Mouse (Mus musculus) CD8-positive naive resting alpha-beta T cell, adult 2 months (primary cell): ENCODE results near the gene Sstr3.

Experiments used
- DNase-seq, 2 experiments: peaks; one replicate each; pipeline ENCODE4 v3.0.0; 2022; ENCODE audit warnings: low read depth in 2 of 2, low spot score in 2 of 2

Sstr3 gene

DNA sequence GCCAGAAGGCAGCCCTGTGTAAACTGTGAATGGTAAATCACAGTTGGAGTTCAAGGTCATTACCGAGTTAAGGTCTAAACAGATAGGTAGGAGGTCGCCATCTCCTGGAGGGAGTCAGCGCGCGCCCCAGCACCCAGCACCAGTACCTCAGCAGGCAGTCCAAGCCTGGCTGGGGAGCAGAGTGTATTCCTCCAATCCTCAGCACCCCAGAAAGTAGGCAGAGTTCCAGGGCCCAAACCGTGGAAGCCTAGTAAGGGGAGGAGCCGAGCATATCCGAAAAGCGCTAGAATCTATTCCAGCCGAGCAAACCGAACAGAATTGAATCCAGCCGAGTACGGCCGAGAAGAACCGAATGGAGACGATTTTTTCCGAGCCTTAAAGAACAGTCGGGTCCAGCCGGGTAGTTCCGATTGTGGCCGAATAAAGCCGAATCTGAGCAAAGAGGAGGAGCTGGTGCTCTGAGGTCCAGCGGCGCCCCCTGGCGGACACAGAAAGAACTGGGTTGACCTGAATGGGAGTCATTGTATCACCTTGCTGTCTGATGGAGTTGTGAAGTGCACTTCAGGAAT, 12.5 kb downstream of the Sstr3 start:
- peak; percentile 94 to 99 for DNase-seq

DNA sequence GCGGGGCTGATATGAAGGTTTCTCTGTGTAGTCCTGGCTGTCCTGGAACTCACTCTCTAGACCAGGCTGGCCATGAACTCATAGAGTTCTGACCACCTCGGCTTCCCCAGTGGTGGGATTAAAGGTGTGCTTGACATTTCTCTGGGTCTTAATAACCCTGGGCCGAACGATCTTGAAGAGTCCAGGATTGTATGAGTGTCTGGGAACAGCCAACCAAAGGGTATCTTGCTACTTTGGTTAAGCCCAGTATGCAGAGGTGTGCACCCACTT, 13.1 kb downstream of the Sstr3 start:
- DNase-seq = no peak

DNA sequence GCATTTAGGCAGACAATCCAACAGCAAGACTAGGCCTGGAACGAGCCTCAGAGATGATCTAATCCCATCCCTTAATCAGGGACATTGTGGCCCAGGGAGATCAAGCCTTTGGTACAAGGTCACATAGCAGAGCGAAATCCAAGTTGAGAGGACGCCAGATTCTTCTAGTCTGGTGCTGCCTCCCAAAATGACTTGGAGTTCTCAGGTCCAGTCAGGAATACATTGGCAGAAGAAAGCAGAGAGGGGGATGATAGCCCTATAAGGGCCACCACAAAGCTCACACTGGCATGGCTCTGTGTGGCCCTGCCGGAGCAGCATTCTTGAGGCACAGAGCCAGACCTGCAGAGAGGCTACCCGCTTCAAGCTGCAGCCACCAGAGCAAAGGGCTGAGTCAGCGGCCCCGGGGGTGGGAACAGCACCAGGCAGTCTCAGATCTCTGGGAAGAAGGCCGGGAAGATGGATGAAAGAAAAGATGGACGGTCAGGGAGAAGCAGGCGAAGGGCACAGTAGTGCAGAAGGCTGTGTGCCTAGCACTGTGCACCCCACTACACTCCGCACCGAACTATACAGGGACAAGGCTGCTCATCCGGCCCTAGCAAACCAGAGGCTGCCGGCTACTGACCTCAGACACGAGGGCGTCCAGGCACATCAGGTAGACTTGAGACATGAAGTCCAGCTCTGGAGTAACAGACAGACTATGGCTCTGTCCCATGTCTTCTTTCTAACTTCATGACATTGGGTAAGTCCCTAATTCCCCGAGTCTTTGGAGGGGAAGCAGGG, 13.6 kb downstream of the Sstr3 start, which contains the start of gene C1qtnf6:
Gene C1qtnf6, minus strand, starts transcription at position 746 of the 780 bp plus-strand sequence.
- DNase-seq = no peak

DNA sequence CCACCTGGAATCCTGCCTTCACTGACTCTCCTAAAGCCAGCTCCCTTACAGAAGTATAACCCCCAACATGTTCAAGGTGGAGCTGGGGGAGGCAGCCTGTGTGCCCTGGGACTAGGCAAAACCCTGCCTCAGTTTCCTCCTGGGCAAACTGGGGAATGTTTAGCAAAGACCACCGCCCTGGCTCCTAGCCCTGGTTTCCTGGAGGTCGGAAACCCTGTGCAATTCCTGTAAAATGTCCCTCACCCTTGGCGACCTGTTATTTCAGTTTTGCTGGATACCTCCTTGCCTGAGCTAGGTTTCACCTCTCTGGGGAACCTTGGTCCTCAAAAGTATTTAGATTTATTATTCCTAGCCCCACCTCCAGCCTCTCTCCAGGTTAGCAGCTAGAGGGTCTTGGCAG, 14.3 kb downstream of the Sstr3 start:
- no peak for DNase-seq

DNA sequence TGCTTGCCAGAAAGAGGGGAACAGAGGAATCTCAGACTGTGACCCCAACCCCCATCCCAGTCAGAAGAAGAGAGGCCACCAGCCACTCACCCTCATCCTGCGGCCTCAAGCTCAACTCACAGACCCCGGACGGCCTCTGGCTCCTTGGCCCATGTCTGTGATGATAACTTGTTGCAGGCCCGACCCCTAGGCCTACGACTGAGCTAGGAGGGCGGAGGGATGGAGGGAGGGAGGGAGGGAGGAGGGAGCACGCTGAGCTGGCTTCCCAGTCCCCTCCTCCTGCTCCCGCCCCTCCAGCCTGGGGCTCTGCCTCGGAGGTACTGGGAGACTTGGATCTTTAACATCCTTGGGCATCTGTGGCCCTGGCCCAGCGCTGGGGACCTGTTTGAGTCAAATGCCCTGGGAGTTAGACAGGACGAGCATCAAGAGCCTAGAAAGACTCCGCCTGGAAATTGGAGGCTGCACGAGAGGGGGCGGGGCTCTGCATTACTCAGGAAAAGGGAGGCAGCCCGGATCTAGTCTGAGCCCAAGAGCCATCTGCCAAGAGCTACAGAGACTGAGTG, 15.0 kb downstream of the Sstr3 start:
- no peak for DNase-seq

DNA sequence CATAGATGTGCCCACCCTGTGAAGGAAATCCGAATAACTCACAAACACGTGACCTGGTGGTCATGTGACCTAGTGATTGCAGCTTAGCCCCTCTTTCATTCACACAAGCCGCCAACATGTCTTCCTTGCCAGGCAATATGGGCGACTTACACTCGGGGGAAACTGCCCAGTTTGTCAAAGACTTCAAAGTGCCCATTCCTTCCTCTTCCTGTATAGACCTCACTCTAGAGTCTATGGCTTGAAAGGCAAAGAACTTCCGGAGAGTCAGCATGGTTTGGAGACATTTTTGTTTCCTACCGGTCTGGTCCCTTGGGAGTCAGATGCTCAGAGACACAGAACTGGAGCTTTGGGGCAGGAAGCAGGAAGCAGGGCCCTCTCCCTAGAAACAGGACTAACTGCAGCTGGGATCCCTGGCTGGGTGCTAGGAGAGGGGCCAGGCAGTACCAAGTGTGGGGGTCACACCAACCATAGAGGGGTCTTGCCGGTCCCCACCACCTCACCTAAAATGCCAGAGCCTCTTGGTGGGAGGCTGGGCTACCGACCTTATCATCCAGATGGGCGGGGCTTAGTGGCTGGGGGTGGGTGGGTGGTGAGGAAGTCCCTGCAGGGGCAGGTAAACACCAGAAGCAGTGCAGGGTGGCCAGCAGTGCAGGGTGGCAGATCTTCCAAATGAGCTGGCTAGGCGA, 15.6 kb downstream of the Sstr3 start:
- DNase-seq = peak; percentile 21 to 37

DNA sequence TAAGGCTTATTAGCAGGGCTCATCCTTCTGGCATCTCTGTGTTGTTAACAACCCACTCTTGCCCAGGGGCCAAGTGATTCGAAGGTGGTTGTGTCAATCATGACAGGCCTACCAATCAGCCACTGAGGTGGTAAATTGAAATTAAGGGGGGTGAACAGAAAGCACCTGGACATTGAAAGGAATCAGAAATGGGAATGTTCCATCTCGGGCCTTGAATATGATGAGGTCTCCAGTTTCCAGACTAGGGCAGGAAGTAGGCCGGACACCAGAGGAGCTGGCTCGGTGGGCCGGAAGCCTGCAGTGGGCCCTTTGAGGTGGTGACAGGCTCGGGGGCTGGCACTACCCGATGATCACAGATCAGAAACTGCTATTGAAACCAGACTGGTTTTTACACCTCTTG, 16.5 kb downstream of the Sstr3 start:
- DNase-seq = peak; percentile 65 to 69

DNA sequence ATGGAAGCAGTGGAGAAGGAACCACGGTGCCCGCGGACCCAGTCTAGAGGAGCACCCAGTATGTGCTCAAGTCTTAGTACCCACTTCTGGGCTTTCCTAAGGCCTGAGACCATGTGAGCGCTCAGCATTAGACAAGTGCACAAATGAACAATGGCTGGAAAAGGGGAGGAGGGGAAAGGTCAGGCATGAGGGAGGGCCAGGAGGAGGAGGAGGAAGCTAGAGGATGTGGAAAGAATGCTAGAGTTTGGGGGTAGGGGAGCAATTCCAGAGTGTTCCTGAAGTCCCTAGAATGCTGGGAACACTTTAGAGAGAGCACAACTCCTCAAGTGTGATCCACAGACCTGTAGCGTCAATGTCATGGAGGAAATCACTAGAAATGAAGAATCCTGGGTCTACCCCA, 20.3 kb downstream of the Sstr3 start:
- DNase-seq = no peak

DNA sequence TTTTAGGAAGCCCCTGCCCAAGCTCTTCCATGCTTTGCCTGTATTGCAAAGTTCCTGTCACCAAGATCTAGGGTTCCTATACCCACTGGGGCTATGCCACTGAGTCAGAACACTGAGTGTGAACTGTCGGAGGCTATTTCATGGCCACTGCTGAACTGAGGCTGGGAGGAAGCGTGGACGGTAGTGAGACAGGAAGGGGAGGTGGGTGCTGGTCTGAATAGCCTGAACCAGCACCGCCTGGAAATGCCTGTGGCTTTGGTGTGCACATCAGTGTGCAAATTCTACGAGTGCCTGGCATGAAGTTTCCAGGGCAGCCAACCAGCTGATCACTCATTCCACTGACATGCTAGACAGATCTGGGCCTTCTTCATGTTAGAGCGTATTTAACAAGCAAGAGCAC, 22.6 kb downstream of the Sstr3 start:
- no peak for DNase-seq

DNA sequence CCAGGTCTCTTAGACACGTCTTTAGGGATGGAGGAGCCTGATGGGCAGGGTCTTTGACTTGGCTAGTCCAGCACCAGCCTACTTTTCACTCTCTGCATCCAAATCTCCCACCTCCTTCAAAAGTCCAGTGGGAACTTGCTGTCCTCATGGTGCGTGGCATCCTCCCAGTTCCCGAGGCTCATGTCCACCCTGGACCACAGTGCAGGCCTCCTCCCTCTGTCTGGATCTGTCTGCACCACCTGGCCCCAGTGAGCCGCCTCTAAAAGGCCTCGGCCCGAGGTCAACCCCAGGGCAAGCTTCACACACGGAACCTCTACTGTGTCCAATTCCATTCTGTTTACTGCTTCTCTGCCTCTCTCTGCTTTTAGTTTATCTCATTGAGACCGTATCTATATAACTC, 23.2 kb downstream of the Sstr3 start:
- DNase-seq = no peak

DNA sequence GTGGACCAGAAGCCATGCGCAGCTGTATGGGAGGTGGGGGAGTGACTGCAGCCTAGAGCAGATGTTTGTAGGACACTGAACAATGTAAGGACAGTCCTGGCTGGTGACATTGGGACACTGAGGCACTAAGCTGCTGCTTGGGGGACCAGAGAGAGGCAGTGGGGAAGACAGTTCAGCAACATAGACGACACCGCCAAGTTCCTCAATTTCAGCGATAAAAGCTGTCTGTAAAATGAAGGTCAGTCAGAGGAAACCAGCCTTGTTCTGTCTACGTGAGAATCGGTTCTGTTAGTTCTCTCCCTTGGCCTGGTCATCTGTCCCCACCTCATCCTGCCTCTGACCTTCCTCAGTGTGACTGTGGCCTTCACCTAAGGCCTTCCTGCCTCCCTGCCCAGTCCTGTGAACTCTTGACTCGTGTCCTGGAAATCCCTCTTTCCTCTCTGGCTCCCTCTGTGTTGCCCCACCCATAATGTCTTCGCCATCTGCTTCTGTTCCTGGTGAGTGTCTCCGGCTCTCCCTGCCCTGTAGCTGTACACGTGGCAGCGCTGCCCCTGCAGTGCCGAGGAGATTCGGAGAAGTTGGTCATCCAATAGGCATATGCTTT, 24.3 kb downstream of the Sstr3 start:
- DNase-seq = no peak

DNA sequence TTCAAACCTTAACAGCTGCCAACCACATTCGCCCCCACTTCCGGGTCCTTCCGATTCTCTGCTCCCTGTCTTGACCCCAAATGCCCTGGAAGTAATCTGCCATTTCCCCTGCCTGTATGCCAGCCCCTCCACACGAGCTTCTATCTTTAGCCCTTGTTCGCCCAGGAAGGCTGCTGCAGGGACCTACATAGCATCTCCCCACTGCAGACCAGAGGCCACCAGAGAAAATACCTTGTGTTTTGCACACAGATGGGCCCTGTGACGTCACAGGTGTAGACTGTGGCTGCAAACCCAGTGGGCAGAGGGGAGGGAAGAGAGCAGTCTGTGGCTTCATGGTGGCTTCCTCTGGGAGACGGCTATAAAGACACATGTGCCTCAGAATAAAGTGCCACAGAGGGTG, 26.3 kb downstream of the Sstr3 start:
- DNase-seq = peak; percentile 31 to 48

DNA sequence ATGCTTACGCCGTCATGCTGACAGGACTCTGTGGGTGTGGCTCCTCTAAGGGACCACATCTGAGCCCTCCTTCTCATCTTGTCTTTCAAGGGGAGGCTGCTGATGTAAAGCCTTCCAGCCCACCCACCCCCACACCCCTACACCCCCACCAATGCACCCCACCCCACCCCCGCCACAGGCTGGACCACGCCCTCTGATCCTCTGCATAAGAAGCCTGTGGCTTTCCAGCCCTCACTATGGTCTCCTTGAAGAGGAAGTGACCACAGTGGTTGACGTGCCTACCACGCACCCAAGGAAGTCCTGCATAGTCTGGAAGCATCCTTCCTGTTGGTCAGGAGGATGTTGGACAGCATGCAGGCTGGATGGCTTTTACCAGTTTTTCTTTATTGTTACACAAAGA, 28.7 kb downstream of the Sstr3 start:
- DNase-seq = peak; percentile 37 to 51

DNA sequence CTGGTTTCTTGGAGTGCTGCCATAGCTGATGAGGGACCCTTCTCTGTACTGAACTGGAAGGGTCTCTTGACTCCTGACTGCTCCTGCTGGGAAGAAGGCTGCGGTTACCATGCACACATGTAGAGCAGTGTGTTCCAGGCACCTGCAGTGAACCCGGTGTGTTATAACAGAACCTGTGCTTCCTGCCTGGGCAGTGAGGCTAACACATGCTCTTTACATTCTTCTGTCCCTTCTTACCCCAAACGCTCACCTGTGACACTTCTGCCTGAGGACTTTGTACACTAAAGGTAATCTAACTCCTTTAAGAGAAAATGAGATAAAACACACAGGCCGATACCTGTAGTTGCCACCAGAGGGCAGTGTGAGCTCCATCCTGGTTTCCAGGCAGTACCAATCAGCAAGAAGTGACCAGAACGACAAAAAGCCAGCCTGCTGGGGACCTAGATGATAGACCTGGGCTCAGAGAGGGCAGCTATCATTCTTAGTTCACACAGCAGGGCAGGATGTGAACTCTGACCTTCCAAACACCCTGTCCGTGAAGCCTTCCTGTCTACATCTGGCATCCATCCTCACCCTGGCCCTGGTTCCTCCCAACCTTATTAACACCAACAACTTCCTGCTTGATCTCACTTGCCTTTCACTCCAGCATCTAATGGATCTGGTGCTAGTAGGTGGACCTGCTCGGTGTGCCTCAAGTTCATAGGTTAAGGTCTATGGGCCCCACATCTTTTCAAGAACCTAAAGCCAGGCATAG, 29.9 kb downstream of the Sstr3 start:
- peak; percentile 67 to 80 for DNase-seq

DNA sequence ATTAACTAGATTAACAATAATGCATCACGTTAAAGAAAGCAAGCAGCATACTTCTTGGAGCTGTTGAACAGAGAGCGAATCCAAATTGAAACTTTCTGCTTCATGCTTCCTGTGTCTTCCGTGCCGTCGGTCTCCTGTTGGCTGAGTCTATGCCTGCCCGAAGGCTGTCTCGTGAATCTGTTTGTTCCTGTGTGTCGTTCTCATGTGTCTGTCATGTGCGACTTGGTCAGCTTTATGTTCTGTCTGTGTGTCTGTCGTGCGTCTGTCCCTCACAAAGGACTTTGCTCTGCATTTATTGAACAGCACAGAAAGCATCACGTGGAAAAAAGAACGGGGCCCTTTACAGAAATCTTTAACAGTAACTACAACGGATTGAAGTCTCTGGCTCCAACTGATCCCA, 31.5 kb downstream of the Sstr3 start:
- DNase-seq = no peak

DNA sequence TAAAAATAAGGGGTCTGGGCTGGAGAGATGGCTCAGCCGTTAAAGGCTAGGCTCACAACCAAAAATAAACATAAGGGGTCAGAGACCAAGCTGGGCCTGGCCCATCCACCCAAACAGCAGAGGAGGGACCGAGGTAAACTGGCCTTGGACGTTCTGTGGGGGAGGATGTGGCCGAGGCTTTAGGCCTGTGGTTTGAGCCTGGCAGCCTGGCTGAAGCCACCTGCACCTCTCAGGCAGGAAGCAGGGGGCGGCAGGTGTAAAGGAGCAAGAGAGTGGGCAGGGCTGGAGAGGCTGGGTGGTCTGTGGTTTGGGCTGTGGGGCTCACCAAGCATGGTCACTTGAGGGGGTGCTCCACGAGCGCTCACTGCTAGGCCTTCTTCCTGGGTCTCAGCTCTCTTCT, 32.5 kb downstream of the Sstr3 start:
- no peak for DNase-seq

DNA sequence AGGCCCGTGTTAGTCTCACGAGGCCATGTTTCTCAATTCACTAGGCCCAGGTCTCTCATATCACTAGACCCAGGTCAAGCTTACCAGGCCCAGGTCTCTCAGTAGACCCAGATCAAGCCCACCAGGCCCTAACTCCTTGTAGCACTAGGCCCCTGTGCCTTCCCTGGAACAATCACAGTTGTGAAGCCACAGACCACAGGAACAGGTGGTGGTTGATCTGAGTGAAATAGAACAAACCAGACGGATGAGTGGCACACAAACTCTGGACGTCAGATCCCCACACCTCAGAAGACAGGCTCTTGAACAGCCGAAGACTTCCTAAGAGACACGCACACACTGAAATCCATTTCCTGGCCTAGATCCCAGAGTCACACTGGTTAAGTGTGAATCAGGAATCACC, 33.7 kb downstream of the Sstr3 start:
- no peak for DNase-seq

DNA sequence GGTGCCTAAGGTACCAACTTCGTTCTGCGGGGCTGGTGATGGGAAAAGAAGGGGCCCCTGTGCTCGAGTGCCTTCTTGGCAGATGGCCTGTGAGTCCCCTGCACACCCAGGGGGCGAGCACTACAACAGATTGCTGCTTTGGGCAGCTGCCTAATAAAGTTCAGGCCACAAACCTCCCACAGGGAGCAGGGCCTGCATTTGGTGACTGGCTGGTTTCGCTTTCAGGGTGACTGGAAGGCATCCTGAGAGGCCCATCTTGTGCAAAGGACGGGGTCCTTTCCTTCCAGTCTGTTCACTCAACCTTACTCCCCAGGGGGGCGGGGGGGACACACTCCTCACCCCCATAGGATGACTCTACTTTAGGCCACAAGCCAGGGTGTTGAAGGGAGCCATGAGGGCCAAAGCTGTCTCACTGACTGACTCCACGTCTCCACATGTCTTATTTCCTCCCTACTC, 34.3 kb downstream of the Sstr3 start:
- DNase-seq = no peak

DNA sequence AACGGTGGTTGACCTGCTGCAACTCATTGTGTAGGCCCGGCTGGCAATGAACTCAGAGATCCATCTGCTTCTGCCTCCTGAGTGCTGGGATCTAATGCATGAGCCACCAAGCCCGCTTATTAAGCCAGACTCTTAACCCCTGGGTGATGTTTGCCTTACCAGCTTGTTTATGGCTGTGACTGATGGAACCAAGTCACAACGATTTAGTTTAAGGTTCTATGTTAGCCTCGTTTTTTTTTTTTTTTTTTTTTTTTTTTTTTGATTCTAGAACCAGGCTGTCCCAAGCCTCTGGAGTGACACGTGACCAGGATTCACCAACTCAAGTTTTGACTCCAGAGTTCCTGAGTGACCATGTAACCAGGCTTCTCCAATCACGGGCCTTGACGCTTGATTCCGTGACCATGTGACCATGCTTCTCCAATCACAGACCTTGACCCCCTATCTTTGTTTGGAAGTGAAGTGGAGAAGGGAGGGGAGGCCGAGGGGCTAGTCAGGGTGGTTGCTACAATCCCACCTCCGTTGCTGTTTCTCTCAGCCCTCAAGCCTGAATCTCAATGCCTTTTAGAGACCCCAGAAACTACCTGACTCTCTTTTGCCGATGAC, 35.1 kb downstream of the Sstr3 start:
- DNase-seq = no peak

DNA sequence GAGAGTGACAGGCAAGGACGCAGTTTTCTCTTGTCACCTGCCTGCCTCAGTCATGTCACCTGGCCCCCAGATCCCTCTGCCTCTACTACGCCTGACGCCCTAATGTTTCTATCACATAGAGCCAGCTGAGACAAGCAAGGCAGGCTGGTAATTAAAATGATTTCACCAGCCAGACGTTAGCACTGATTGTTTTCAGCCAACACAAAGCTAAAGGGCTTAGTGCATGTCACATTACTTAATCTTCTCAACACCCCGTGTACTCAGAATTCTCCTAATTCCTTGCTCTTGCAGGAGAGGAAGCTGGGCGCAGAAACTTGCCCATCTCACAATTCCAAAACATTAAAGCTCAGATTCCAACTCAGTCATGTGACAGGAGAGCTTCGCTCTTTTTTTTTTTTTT, 36.0 kb downstream of the Sstr3 start:
- DNase-seq = no peak

DNA sequence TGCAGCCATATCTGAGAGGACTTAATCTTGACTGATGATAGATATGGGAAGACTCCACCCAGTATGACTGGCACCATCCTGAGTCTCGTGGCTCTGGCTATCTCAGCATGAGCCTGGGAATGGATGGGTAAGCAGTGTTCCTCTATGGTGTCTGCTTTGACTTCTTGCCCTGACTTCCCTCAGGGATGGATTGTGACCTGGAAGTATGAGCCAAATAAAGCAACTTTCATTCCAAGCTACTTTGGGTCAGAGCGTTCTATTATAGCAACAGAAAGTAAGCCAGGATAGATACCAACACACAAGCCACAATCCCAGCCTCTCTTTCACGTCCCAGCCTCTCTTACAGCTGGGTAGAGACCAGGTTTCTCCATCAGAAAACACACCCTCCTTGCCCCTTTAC, 38.9 kb downstream of the Sstr3 start:
- no peak for DNase-seq
